Mouse (Mus musculus): Measurements from ENCODE around the gene Prokr1. TPM values are rescaled to one million over a fixed set of nuclear protein-coding genes. Genes with fewer than 3 reads are reported as not detected.

Gene Prokr1
- total RNA-seq, 2 experiments from 2014 or later: 0.88 to 1.1 TPM

- DNase-seq: peak; percentile 31
Observed at GRCm38 (mm10) chr6:87567686-87568593, 22.6 kb downstream of the Prokr1 start.

- DNase-seq: no peak
Observed at GRCm38 (mm10) chr6:87565166-87565565, 25.4 kb downstream of the Prokr1 start.

- no peak for DNase-seq
Observed at GRCm38 (mm10) chr6:87564356-87564755, 26.2 kb downstream of the Prokr1 start.

DNA sequence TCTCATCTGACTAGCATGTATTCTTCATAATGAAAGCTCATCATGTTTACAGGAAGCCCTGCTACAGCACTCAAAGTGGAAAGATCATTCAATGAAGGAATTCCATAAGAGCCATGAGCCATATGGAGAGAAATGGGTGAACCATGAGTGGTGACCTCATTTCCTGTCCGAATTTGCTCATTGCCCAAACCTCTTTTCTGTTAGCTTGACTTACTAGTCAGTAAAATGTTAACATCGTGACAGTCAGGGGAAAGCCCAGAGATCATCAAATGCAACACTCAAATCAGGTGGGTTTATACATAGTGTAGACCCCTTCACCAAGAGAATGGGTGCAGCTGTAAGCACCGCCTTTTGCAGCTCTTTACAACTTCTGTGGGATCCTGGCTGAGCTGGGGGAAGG, 36.8 kb downstream of the Prokr1 start:
- DNase-seq: no peak

DNA sequence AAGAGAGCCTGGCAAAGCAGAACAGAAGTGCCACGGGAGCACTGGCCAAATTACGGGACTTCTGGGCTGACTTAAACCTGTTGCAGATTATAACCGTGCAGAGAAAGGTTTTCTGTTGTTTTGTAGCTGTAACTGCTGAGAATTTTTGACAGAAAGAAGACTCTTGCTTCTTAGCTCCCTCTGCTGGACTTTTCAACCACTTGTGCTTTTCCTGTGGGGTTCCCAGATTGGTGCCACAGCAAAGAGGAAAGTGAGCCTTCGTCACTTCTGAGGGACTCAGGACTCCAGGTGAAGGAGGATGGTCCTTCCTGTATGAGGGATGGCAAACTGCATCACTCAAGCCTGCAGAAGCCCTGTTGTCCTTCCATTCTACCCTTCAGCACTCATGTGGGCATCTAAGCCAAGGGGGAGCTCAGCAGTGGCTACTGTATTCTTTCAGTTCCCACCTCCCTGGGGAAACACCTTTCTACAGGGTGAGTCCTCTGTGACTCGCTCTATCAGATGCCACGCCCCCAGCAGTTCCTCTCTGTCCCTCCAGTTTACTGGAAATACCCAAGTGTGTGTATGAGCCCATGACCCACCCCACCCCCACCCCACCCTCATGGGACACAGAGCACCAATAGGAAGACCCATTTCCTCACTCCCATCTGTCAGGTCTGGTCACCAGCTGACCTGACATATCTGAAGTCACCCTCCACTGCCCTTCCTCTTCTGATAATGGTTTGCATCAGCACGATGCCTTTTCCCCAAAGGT, 38.3 kb downstream of the Prokr1 start:
- no peak for DNase-seq

DNA sequence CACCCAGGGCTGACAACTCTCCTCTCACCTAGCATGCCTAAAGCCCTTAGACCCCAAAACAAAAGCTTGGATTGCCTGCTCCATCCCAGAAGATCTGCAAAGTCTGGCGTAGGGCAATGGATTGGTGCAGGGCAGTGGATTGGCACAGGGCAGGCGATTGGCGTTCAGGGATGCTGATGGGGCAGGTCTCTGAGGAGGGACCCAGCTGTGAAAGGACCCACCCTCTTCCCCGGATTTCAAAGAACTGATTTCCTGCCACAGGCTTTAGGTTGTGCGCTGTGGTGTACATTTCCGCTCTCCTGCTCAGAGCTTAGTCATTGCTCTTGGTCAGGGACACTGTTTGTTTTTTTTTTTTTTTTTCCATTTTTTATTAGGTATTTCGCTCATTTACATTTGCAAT, 42.7 kb downstream of the Prokr1 start:
- DNase-seq: no peak

- DNase-seq: no peak
Observed at GRCm38 (mm10) chr6:87547431-87547830, 43.1 kb downstream of the Prokr1 start.

DNA sequence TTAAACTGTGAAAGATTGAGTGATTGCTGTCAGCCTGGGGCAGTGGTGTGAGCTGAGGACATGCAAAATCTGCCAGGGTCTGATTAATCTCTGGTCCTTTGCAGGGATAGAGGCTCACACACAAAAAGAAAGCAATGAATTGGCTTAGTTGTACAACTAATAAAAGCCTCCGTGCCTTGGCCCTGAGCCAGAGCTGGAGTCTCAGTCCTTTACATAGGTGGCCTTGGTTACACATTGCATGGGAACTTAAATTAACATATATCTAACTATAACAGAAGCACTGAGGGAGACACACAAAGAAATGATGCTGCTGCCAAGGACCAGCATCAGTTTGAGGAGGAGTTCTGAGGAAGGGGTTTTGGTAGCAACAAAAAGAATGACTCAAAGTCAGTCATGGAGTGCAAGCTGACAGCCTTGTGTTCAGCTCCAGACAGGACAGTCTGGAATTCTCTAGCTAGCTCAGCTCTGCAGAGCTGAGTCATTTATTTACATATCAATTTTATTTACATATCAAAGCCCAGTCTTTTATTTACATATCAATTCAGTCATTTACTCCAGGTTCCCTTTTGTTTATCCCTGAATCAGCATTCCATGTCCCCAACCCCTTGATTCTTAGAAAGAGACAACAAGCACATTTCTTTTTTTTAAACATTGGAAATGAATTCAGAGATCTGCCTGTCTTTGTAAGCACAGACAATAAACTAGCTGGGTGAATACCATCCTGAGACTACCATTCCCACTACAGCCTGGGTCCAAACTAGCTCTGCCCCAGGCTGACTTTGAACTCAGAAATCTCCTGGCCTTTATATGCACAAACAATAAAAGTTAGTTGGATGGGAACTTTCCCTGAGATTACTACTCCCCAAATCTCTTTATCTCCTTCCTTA, 45.0 kb downstream of the Prokr1 start:
- DNase-seq: no peak

- DNase-seq: peak; percentile 22
Observed at GRCm38 (mm10) chr6:87542027-87542426, 48.5 kb downstream of the Prokr1 start.

DNA sequence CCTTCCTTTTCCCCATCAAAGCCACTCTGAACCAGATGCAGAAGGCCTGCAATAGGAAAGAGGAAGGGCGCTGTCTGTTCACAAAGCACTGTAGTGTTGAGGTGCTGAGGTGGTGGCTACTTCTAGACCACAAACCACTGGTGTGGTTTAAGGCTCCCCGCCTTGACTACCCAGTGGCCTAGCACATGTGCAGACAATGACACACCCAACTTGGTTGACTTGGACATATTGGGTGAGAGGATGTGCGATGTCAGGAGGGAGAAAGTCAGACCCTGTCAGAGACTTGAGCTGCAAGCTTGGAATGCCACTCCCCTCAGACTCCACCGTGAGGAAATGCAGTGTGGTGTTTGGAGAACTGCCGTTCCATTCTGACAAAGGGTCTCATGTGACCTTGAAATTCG, 49.4 kb downstream of the Prokr1 start:
- DNase-seq: no peak

DNA sequence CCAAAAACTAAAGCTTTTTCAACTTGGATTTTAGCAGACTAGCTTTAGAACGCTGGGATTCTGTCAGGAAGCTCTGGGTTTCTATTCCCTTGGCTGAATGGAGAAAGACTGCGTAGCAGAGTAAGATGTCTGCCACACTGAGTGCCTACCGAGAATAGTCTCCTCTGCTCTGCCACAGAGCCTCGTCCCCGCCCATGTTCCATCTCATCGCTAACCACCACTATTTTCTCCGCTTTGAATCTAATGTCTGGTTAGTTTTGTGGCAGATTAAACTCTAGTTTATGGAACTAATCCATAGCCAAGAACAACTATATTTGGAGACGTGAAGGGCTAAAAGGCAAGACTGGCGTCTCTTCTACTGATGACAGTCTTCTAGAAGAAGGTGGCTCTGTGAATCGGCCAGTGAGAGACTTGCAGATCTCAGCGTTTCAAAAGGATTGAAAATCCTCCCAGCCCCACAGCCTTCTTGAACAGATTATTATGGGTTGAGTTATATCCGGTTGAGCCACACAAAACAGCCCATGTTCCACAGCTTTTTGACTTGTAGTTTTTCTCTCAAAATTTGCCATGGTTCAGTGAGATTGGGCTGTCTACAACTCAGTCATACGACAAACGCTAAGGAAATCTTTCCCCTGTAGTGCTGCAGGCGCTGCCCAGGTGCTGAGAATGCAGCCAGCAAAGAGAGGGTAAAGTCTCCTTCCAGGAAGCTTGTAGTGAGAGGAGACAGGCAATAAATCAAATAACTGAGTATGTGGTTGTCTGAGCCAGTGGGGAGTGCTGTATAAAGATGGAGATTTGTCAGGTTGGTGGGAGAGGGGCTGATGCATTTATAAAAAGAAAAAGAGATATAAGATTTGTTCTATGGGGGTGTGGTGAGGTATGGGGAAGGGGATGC, 51.9 kb downstream of the Prokr1 start:
- no peak for DNase-seq

GRCm38 (mm10) chr6:87537678-87538077, 52.9 kb downstream of the Prokr1 start:
- DNase-seq: no peak

DNA sequence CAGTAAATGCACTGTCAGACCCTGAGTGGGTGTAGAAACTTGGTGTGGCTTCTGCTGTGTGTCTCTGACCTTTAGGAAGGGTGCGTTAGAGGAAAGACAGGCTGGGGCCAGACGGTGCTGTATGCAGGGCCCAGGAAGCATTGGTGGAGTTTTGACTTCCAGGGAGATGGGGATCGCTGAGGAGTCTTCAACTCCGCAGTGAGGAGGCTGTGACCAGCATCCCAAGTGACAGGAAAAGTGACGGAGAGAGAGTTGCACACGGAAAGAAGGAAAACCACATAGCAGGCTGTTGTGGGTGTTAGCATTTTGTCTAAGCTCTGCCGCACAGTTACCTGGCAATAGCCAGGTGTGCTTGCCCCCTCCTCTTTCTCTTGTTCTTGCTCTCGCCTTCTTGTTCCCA, 54.3 kb downstream of the Prokr1 start:
- no peak for DNase-seq

GRCm38 (mm10) chr6:87535651-87536050, 54.9 kb downstream of the Prokr1 start:
- no peak for DNase-seq

DNA sequence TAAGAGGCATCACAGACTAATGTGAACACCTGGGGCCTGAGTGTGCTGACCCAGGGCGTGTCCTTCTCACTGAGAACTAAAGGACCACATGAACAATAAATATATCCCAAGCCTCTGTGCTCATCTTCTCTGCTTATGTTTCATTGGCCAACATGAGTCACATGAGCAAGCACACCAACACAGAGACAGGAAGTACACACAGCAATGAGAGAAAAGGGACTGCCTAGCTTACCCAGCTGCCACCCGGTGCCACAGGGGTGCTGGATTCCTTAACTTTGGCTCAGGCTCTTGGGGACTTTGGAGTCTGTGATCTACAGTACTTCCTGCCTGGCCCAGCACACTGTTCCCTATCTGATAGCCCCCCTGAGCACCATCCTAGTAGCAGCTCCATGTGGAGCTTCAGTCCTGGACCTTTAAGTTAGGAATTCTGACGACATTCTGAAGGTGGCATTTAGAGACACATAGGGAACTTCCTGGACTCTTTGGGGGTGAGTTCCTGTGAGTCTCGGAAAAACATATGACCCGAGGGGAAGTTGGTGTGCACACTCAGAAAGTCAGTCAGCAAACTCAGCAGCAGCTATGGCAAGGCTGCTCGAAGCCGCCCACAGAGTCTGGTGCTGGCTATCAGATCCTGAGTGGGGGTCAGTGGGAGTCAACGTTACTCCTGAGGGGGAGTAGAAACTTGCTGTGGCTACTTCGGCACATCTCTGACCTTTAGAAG, 55.5 kb downstream of the Prokr1 start:
- no peak for DNase-seq

DNA sequence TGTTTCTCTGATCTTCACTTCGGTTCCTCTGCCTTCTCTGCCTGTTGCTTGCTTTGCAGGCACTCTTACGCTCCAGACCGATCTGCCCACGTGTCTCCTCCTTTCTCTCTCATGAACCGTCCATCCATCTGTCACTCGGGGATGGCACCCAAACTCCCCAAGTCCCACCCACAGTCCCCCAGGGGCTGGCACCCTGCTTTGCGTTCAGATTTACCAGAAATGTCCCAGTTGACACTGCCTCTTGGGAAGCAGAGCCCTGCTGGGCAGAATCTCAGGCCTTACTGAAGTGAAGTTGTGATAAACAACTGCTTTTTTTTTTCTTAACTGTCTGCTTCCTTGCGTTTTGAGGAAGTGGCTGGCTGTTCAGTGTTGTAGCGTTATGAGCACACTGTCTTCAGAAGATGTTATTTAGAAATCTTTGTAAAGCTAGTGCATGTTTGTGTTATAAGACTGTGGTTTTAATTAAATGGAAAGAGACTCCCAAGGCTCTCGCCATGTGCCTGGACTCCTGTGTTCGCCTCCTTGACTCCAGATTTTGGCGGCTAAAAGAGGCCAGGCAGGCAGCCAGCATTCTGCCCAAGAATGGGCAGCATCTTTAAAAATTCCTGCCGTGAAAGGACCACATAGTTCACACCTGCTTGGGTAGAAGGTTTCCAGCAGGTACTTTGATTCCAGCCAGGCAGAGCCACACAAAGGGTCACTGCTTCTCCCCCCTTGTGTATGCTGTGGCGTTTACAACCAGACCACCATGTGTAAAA, 57.4 kb downstream of the Prokr1 start, which contains the start of gene Arhgap25:
Arhgap25 (minus strand) TSS at position 307 of the 758 bp plus-strand sequence.
- no peak for DNase-seq

DNA sequence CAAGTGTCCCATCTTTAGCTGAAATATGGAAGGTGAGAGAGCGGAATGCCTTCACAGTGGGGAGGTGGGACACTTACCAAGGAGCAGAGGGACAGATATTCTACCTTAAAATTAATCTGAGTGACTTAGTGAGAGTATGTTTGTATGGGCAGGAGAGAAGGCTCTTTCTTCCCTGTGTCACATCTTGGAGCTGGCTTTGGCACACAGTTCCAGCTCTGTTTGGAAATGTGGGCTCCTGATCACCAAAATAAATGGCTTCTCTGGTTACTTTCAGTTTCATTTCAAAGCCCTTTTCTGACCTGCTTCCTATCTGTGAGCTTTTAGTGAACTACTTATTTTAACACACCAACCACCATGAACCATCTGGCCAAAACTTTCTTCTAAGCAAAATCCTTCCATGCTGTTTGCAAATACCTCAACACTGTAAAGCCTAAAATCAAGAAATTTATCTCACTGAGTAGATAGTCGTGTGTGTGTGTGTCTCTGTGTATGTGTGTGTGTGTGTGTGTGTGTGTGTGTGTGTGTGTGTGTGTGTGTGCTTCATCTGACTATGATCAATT, 59.0 kb downstream of the Prokr1 start:
- DNase-seq: no peak

DNA sequence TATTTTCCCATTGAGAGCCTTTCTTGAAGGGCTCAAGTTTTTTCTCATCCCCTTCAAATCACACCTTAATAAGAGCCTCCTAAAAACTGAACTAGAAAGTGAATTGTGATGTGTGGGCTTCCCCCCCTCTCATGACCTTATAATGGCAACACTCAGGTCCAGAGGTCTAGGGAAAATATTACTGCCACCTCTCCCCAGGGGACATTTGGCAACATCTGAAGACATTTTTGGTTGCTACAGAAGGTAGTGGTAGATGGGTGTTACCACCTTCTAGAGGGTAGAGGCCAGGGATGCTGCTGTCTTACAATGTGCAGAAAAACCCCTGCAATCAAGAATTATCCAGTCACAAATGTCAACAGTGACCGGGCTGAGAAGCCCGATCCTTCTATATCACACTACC, 60.2 kb downstream of the Prokr1 start:
- DNase-seq: no peak
